Mouse (Mus musculus): ENCODE measurements around the gene Cryzl1. TPM values are rescaled to one million over a fixed set of nuclear protein-coding genes. Genes with fewer than 3 reads are reported as not detected.

Cryzl1 gene
- polyA plus RNA-seq, 1 experiment from 2014 or later = 115 TPM

DNA sequence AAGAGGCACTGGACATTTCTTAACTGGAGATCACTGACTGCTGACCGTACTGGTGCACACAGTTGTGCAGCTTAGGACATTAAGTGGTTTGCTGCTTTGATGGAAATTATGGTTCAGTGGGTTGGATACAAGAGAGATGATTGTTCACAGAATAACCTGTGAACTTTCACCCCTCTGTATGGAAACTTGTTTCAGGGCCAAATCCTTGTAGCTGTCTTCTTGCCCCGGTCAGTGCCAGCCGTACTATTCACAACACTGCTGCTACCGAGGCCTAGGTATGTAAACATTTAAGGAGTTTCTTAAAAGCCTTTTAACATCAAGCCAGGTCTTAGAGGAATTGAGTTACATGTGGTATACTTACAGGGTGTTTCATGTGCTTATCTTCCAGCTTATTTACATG lies 54.3 kb downstream of the Cryzl1 start:
- no peak for ATAC-seq (replicated peaks)
- 89% methylated on average over 4 of the region's 4 CpGs for WGBS
- Histone ChIP-seq H3K4me1 (no peaks in the 10 kb centered on the region), H3K27ac (no peak overlapping the region), H3K4me2 (no peak overlapping the region), H3K4me3 (no peak overlapping the region), H3K27me3 (replicated peaks) (no peaks in the 10 kb centered on the region), H3K9me3 (no peaks in the 10 kb centered on the region), H3K9ac (no peak overlapping the region), H3K36me3 (replicated peaks) (peaks cover 49% of the 10 kb centered on the region)

DNA sequence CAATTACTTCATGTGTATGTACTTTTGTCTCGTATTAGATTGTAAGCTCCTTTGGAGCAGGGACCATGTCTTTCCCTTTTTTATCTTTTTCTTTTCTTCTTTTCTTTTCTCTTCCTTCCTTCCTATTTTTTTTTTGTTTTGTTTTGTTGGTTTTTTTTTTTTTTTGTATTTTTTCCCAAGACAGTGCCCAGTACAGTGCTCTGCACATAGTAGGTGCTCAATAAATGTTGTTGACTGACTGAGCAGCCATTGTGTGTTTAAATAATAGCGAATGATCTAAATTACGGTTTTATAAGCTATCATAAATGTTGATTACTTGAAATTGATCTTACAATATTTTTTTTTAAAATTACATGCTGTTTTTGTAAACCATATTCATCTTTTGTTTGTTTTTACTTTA lies 65.0 kb downstream of the Cryzl1 start:
- WGBS = 99% methylated on average over 3 of the region's 3 CpGs
- no peak for ATAC-seq (replicated peaks)

DNA sequence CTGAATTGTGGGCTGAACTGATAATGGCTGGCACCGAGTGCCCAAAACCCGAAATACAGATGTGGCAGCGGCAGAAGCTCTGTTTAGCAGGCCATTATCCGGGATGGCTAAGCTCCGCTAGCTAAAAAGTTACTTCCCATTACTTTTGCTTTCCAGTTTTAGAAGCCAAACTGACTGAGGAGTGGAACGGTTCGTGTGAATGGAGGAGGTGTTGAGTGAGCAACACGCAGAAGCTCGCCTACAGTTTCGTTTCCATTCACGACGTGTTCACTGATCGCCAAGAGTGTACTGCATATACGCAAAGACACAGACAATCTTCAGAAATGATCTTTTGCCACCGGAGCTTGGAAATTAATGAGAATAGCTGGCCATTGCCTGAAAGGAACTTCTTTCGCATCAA lies 66.4 kb downstream of the Cryzl1 start:
- peaks cover 79% of the 10 kb centered on the region for H3K36me3 ChIP-seq (replicated peaks)
- 94% methylated on average over 16 of the region's 16 CpGs for WGBS
- H3K4me3 ChIP-seq = no peak overlapping the region
- ATAC-seq (replicated peaks) = no peak
- H3K27ac ChIP-seq = no peak overlapping the region
- H3K9me3 ChIP-seq = no peaks in the 10 kb centered on the region
- H3K4me2 ChIP-seq = no peak overlapping the region
- no peaks in the 10 kb centered on the region for H3K27me3 ChIP-seq (replicated peaks)
- peaks cover 11% of the 10 kb centered on the region for H3K4me1 ChIP-seq
- H3K9ac ChIP-seq = no peak overlapping the region

More for the DNA sequence above, 65.0 kb downstream of the Cryzl1 start:
- Histone ChIP-seq H3K4me1 (peaks cover 11% of the 10 kb centered on the region), H3K36me3 (replicated peaks) (peaks cover 68% of the 10 kb centered on the region), H3K4me3 (no peak overlapping the region), H3K9me3 (no peaks in the 10 kb centered on the region), H3K27me3 (replicated peaks) (no peaks in the 10 kb centered on the region), H3K9ac (no peak overlapping the region), H3K27ac (no peak overlapping the region), H3K4me2 (no peak overlapping the region)

DNA sequence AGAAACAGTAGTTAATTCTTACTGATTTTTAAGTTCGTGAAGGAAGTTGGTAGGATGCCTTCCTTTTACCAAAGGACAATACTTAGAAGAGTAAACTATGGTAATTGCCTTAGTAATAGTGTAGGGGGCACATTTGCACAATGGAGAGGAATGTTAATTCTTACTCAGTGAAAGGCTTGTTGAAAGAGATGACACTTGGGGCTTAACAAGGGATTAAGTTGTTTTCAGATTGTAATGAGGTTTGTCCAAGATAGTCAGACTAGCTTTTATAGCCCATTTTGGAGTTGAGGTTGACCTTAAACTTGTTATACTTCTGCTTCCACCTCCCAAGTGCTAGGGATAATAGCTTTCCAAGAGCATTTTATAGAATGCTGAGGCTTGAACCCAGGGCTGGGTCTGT lies 67.4 kb downstream of the Cryzl1 start:
- 27% methylated on average over 1 of the region's 1 CpGs for WGBS
- H3K27me3 ChIP-seq (replicated peaks) = no peaks in the 10 kb centered on the region
- no peak overlapping the region for H3K4me3 ChIP-seq
- no peak for ATAC-seq (replicated peaks)
- peaks cover 79% of the 10 kb centered on the region for H3K36me3 ChIP-seq (replicated peaks)
- no peak overlapping the region for H3K27ac ChIP-seq
- H3K4me2 ChIP-seq = no peak overlapping the region
- H3K9me3 ChIP-seq = no peaks in the 10 kb centered on the region
- H3K9ac ChIP-seq = no peak overlapping the region
- peaks cover 11% of the 10 kb centered on the region for H3K4me1 ChIP-seq

DNA sequence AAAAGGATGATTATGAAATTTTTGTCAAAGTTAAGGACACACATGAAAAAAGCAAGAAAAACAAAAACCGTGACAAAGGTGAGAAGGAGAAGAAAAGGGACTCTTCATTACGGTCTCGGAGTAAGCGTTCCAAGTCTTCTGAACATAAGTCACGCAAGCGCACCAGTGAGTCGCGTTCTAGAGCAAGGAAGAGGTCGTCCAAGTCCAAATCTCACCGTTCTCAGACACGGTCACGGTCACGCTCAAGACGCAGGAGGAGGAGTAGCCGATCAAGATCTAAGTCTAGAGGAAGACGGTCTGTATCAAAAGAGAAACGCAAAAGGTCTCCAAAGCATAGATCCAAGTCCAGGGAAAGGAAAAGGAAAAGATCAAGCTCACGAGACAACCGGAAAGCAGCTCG lies 69.0 kb downstream of the Cryzl1 start:
- no peaks in the 10 kb centered on the region for H3K9me3 ChIP-seq
- H3K4me3 ChIP-seq = no peak overlapping the region
- no peak overlapping the region for H3K27ac ChIP-seq
- no peak overlapping the region for H3K4me2 ChIP-seq
- H3K4me1 ChIP-seq = peaks cover 11% of the 10 kb centered on the region
- ATAC-seq (replicated peaks) = no peak
- no peaks in the 10 kb centered on the region for H3K27me3 ChIP-seq (replicated peaks)
- H3K9ac ChIP-seq = no peak overlapping the region
- 98% methylated on average over 20 of the region's 20 CpGs for WGBS
- peaks cover 80% of the 10 kb centered on the region for H3K36me3 ChIP-seq (replicated peaks)

DNA sequence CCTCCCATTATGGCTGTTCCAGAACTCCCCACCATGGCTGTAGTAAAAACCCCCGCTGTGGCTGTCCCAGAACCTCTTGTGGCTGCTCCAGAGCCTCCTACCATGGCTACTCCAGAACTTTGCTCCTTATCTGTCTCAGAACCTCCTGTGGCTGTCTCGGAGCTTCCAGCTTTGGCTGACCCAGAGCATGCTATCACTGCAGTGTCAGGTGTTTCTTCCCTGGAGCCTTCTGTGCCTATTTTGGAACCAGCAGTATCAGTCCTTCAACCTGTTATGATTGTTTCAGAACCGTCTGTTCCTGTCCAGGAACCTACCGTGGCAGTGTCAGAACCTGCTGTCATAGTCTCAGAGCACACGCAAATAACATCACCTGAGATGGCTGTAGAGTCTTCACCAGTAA lies 70.3 kb downstream of the Cryzl1 start:
- ATAC-seq (replicated peaks) = no peak
- no peak overlapping the region for H3K9ac ChIP-seq
- H3K9me3 ChIP-seq = no peaks in the 10 kb centered on the region
- no peak overlapping the region for H3K4me2 ChIP-seq
- H3K36me3 ChIP-seq (replicated peaks) = peaks cover 75% of the 10 kb centered on the region
- H3K4me1 ChIP-seq = peaks cover 11% of the 10 kb centered on the region
- 94% methylated on average over 5 of the region's 5 CpGs for WGBS
- no peak overlapping the region for H3K4me3 ChIP-seq
- no peaks in the 10 kb centered on the region for H3K27me3 ChIP-seq (replicated peaks)
- no peak overlapping the region for H3K27ac ChIP-seq

DNA sequence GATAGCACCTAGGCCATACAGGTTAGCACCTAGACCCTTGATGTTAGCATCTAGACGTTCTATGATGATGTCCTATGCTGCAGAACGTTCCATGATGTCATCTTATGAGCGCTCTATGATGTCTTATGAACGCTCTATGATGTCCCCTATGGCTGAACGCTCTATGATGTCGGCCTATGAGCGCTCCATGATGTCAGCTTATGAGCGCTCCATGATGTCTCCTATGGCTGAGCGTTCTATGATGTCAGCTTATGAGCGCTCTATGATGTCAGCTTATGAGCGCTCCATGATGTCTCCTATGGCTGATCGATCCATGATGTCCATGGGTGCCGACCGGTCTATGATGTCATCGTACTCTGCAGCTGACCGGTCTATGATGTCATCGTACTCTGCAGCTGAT lies 71.5 kb downstream of the Cryzl1 start:
- Histone ChIP-seq H3K4me3 (no peak overlapping the region), H3K4me1 (peaks cover 14% of the 10 kb centered on the region), H3K36me3 (replicated peaks) (peaks cover 69% of the 10 kb centered on the region), H3K4me2 (no peak overlapping the region), H3K27me3 (replicated peaks) (no peaks in the 10 kb centered on the region), H3K27ac (no peak overlapping the region), H3K9me3 (no peaks in the 10 kb centered on the region), H3K9ac (no peak overlapping the region)
- 0 out of 2 replicates have a peak, but pooled peaks have one; percentile 20 for ATAC-seq (replicated peaks)
- WGBS = 97% methylated on average over 17 of the region's 17 CpGs

DNA sequence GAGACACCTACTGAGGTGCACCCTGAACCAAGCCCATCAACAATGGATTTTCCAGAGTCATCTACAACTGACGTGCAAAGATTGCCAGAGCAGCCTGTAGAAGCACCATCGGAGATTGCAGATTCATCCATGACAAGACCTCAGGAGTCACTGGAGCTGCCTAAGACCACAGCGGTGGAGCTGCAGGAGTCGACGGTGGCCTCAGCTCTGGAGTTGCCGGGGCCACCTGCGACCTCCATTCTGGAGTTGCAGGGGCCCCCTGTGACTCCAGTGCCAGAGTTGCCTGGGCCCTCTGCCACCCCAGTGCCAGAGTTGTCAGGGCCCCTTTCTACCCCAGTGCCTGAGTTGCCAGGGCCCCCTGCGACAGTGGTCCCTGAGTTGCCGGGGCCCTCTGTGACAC lies 73.5 kb downstream of the Cryzl1 start:
- peaks cover 68% of the 10 kb centered on the region for H3K36me3 ChIP-seq (replicated peaks)
- no peak overlapping the region for H3K9ac ChIP-seq
- WGBS = 97% methylated on average over 9 of the region's 9 CpGs
- no peak overlapping the region for H3K4me3 ChIP-seq
- peaks cover 8% of the 10 kb centered on the region for H3K4me1 ChIP-seq
- H3K27ac ChIP-seq = no peak overlapping the region
- no peak for ATAC-seq (replicated peaks)
- no peaks in the 10 kb centered on the region for H3K27me3 ChIP-seq (replicated peaks)
- no peaks in the 10 kb centered on the region for H3K9me3 ChIP-seq
- no peak overlapping the region for H3K4me2 ChIP-seq

DNA sequence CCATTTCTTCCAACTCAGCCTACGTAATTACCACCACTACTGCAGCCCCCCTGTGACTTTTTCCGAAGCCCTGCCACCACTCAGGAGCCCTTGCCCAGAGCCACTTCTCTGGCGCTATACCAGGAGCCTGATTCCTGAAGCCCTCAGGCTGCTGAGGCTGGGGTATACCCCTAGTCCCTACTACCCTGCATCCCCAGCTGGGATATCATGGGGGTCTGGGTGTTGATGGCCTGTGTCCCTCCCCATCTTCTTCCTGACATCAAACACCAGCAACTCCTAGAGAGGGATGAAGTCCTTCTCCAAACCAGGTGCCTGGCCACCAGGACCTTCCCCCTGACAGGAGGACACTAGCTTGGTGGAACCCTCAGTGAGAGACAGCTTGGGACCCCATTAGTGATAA lies 76.6 kb downstream of the Cryzl1 start:
- H3K4me1 ChIP-seq = peaks cover 19% of the 10 kb centered on the region
- H3K9ac ChIP-seq = no peak overlapping the region

DNA sequence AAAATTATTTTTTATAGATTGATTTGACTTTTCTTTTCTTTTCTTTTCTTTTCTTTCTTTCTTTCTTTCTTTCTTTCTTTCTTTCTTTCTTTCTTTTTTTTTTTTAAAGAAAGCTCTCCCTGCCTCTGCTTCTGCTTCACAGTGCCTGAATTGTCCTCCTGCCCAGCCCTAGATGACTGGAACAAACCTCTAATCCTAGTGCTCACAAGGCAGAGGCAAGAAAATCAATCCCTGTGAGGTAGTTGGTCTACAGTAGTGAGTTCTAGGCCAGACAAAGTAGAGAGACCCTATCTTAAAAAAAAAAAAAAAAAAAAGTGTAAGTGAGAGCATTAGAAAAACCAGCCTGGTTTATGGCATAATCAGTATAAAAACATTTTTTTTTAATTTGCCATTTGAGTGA lies 79.0 kb downstream of the Cryzl1 start:
- peaks cover 27% of the 10 kb centered on the region for H3K4me1 ChIP-seq
- H3K4me2 ChIP-seq = no peak overlapping the region; the same call in 1 of the 2 replicates
- no peaks in the 10 kb centered on the region for H3K27me3 ChIP-seq (replicated peaks)
- peaks cover 13% of the 10 kb centered on the region for H3K36me3 ChIP-seq (replicated peaks)
- H3K4me3 ChIP-seq = no peak overlapping the region
- no peak overlapping the region for H3K27ac ChIP-seq
- no peaks in the 10 kb centered on the region for H3K9me3 ChIP-seq
- no peak for ATAC-seq (replicated peaks)
- H3K9ac ChIP-seq = no peak overlapping the region

More for the DNA sequence above, 76.6 kb downstream of the Cryzl1 start:
- Histone ChIP-seq H3K9me3 (no peaks in the 10 kb centered on the region), H3K27ac (no peak overlapping the region), H3K4me2 (no peak overlapping the region), H3K27me3 (replicated peaks) (no peaks in the 10 kb centered on the region), H3K36me3 (replicated peaks) (peaks cover 37% of the 10 kb centered on the region), H3K4me3 (no peak overlapping the region)
- 86% methylated on average over 3 of the region's 3 CpGs for WGBS
- no peak for ATAC-seq (replicated peaks)

DNA sequence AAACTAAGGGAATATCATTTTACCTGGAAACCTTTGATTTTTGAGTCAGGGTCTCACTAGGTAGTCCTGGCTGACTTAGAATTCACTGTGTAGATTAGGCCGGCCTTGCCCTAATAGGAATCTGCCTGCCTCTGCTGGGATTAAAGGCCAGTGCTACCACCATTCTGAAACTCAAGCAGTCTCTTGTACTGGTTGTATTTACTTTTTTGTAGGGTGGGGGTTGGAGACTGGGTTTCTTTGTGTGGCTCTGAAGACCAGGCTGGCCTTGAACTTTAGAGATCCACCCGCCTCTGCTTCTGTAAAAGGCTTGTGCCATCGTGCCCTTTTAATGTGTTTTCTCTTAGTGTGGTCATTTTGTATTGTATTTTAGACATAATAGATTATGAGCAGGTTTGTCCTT lies 79.5 kb downstream of the Cryzl1 start:
- WGBS = 46% methylated on average over 3 of the region's 3 CpGs
- Histone ChIP-seq H3K4me3 (peak overlapping the region; percentile 82), H3K27ac (no peak overlapping the region), H3K9ac (no peak overlapping the region), H3K36me3 (replicated peaks) (peaks cover 12% of the 10 kb centered on the region; the same call in 1 of the 2 replicates), H3K9me3 (no peaks in the 10 kb centered on the region), H3K4me1 (peaks cover 29% of the 10 kb centered on the region), H3K27me3 (replicated peaks) (no peaks in the 10 kb centered on the region), H3K4me2 (peak overlapping the region; percentile 92)
- ATAC-seq (replicated peaks) = no peak

DNA sequence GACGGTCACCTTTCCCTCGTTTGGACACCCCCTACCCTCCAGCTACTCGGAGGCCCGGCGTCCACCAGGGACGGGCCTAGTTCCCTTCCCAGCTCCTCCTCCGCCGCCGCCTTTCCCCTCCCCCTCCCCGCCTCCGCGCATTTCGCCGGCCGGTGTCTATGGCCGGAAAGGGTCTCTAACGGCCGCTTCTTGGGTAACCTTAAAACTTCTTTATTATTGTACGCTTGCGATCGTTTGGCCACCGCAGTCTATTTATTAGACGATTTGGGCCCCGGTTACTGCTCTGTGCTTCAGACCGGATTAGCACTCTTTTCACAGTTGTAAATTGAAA lies 80.6 kb downstream of the Cryzl1 start:
- ATAC-seq (replicated peaks) = peak; percentile 65
- peak overlapping the region; percentile 92 for H3K4me2 ChIP-seq
- H3K9me3 ChIP-seq = no peaks in the 10 kb centered on the region
- peak overlapping the region; percentile 99 for H3K27ac ChIP-seq
- H3K27me3 ChIP-seq (replicated peaks) = no peaks in the 10 kb centered on the region
- H3K4me3 ChIP-seq = peak overlapping the region; percentile 82
- H3K36me3 ChIP-seq (replicated peaks) = peaks cover 9% of the 10 kb centered on the region; the same call in 1 of the 2 replicates
- H3K9ac ChIP-seq = peak overlapping the region; percentile 80
- under 1% methylated on average over 25 of the region's 25 CpGs for WGBS
- H3K4me1 ChIP-seq = peaks cover 29% of the 10 kb centered on the region

DNA sequence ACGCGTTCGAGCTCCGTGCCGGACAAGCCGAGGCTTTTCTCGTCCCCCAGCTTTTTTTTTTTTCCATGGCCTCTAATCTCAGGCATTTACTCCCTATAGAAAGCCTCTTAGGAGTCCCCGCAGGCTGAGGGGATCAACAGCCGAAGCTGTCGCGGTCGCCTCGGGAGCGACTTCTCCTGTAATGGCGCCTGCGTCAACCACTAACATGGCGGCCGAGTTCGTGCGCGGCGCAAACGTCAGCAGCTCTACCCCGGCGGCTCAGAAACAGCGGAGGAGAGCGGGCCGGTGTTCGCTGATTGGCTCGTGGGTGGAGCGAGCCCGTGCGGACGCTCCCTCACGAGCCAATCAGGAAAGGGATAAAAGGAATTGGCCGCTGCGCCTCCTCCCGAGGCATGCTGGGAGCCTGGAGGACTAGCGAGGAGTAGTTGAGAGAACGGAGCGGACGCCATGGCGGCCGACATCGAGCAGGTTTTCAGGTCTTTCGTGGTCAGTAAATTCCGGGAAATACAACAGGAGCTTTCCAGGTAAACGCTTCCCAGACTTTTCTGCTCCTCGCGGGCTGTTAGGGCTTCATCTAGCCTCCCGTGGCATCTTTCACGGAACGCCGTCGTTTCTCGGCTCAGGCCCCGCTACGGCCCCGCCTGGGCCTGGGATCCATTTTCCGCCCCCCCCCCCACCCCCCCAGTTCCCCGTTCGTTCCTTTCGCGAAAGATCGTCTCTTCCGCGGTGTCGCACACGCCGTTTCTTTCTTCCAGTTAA lies 81.1 kb downstream of the Cryzl1 start, which contains the start of gene Son:
Son (plus strand) TSS at position 46 of the 759 bp plus-strand sequence.
- peak within 1 kb of the TSS; percentile 82 for H3K4me3 ChIP-seq
- H3K4me2 ChIP-seq = peak within 1 kb of the TSS; percentile 92
- peaks cover 8% of the 10 kb centered on the region; the same call in 1 of the 2 replicates for H3K36me3 ChIP-seq (replicated peaks)
- H3K4me1 ChIP-seq = peaks cover 29% of the 10 kb centered on the region
- no peaks in the 10 kb centered on the region for H3K27me3 ChIP-seq (replicated peaks)
- peak within 1 kb of the TSS; percentile 99 for H3K27ac ChIP-seq
- ATAC-seq (replicated peaks) = peak; percentile 99
- peak within 1 kb of the TSS; percentile 80 for H3K9ac ChIP-seq
- under 1% methylated on average over 70 of the region's 70 CpGs for WGBS
- H3K9me3 ChIP-seq = no peaks in the 10 kb centered on the region

All from midbrain, embryonic 15.5 days (tissue).